Mouse (Mus musculus): ENCODE results near the gene Gab1.

Gene Gab1

GRCm38 (mm10) chr8:80873723-80874427, 6.4 kb downstream of the Gab1 start:
- DNase-seq (ENCODE audit: low spot score in 2 of 2) = no peak

- DNase-seq (ENCODE audit: low spot score in 2 of 2) = no peak
Observed at GRCm38 (mm10) chr8:80872688-80873087, 7.6 kb downstream of the Gab1 start.

- no peak for DNase-seq (ENCODE audit: low spot score in 2 of 2)
Observed at GRCm38 (mm10) chr8:80871400-80871799, 8.9 kb downstream of the Gab1 start.

- no peak for DNase-seq (ENCODE audit: low spot score in 2 of 2)
Observed at GRCm38 (mm10) chr8:80870535-80871204, 9.6 kb downstream of the Gab1 start.

- no peak for DNase-seq (ENCODE audit: low spot score in 2 of 2)
Observed at GRCm38 (mm10) chr8:80869881-80870328, 10.4 kb downstream of the Gab1 start.

GRCm38 (mm10) chr8:80868801-80869323, 11.5 kb downstream of the Gab1 start:
- no peak for DNase-seq (ENCODE audit: low spot score in 2 of 2)

GRCm38 (mm10) chr8:80868006-80868702, 12.2 kb downstream of the Gab1 start:
- DNase-seq (ENCODE audit: low spot score in 2 of 2) = no peak

- no peak for DNase-seq (ENCODE audit: low spot score in 2 of 2)
Observed at GRCm38 (mm10) chr8:80867598-80867997, 12.7 kb downstream of the Gab1 start.

GRCm38 (mm10) chr8:80865181-80865784, 15.0 kb downstream of the Gab1 start:
- no peak for DNase-seq (ENCODE audit: low spot score in 2 of 2)

GRCm38 (mm10) chr8:80863393-80863792, 16.9 kb downstream of the Gab1 start:
- DNase-seq (ENCODE audit: low spot score in 2 of 2) = no peak

GRCm38 (mm10) chr8:80859180-80859775, 21.0 kb downstream of the Gab1 start:
- no peak for DNase-seq (ENCODE audit: low spot score in 2 of 2)

GRCm38 (mm10) chr8:80857851-80858367, 22.4 kb downstream of the Gab1 start:
- DNase-seq (ENCODE audit: low spot score in 2 of 2) = no peak

- DNase-seq (ENCODE audit: low spot score in 2 of 2) = no peak
Observed at GRCm38 (mm10) chr8:80857128-80857527, 23.2 kb downstream of the Gab1 start.

- peak; percentile 31 to 51 for DNase-seq (ENCODE audit: low spot score in 2 of 2)
Observed at GRCm38 (mm10) chr8:80856606-80857005, 23.7 kb downstream of the Gab1 start.

GRCm38 (mm10) chr8:80853622-80854021, 26.7 kb downstream of the Gab1 start:
- DNase-seq (ENCODE audit: low spot score in 2 of 2) = no peak

- DNase-seq (ENCODE audit: low spot score in 2 of 2) = no peak
Observed at GRCm38 (mm10) chr8:80853208-80853607, 27.1 kb downstream of the Gab1 start.

GRCm38 (mm10) chr8:80852412-80853165, 27.7 kb downstream of the Gab1 start:
- no peak for DNase-seq (ENCODE audit: low spot score in 2 of 2)

- no peak for DNase-seq (ENCODE audit: low spot score in 2 of 2)
Observed at GRCm38 (mm10) chr8:80851648-80852047, 28.7 kb downstream of the Gab1 start.

GRCm38 (mm10) chr8:80850013-80850412, 30.3 kb downstream of the Gab1 start:
- DNase-seq (ENCODE audit: low spot score in 2 of 2) = no peak

- DNase-seq (ENCODE audit: low spot score in 2 of 2) = no peak
Observed at GRCm38 (mm10) chr8:80848631-80849030, 31.7 kb downstream of the Gab1 start.

- DNase-seq (ENCODE audit: low spot score in 2 of 2) = no peak
Observed at GRCm38 (mm10) chr8:80847912-80848311, 32.4 kb downstream of the Gab1 start.
